Comparison of ENCODE assay signal across 9 mouse cellular contexts in genomic region chr5:114618851-114619250, GRCm38 (mm10). TPM values are rescaled to one million over a fixed set of nuclear protein-coding genes. Genes with fewer than 3 reads are reported as not detected.
DNase-seq lines count a peak whose midpoint lies in the region; ATAC-seq and TF ChIP-seq lines count a peak whose summit lies in the region.
"Had no signal": no experiment of that assay in that cellular context is flagged by ENCODE, and none has a peak within 500 bp of the region (broad histone marks: within the 10 kb centered on the region; RNA-seq: fewer than 3 reads in every experiment).

No protein-coding gene starts in this region.

- 33% methylated on average over 8 of the region's 8 CpGs for WGBS in hindbrain, embryonic 10.5 days
- 25% methylated on average over 8 of the region's 8 CpGs for WGBS in hindbrain, embryonic 16.5 days
- WGBS in limb, embryonic 11.5 days: 34% methylated on average over 8 of the region's 8 CpGs

- H3K27ac ChIP-seq in hindbrain, embryonic 10.5 days: no peak overlapping the region
- no peak overlapping the region for H3K27ac ChIP-seq in hindbrain, embryonic 16.5 days (ENCODE audit: low read depth, low read length)
- no peak overlapping the region for H3K27ac ChIP-seq in limb, embryonic 11.5 days (replicated peaks; ENCODE audit: low read depth, low read length)

- no peak overlapping the region for H3K9ac ChIP-seq in hindbrain, embryonic 16.5 days (ENCODE audit: low read depth, low read length)
- no peak overlapping the region for H3K9ac ChIP-seq in limb, embryonic 11.5 days (ENCODE audit: low read length)

- peaks cover 5% of the 10 kb centered on the region; the same call in 1 of the 2 replicates for H3K4me1 ChIP-seq in hindbrain, embryonic 10.5 days (replicated peaks)
- no peaks in the 10 kb centered on the region for H3K4me1 ChIP-seq in hindbrain, embryonic 16.5 days (ENCODE audit: control insufficient read depth, insufficient read depth, low read depth, low read length)
- peaks cover 24% of the 10 kb centered on the region for H3K4me1 ChIP-seq in G1E (ENCODE audit: insufficient read depth, low read depth, low read length)
- H3K4me1 ChIP-seq in limb, embryonic 11.5 days (ENCODE audit: control insufficient read depth, insufficient read depth, low read length): 0 out of 2 replicates have a peak, but pooled peaks cover 2% of the 10 kb centered on the region

- DNase-seq in hindbrain, embryonic 10.5 days (ENCODE audit: low spot score): peak; percentile 84
- no peak for DNase-seq in G1E (ENCODE audit: low spot score)
- peak; percentile 71 to 75 for DNase-seq in cerebellum, adult 18-20 months
- DNase-seq in heart, postnatal 36 days: peak; percentile 71 to 85
- peak; percentile 91 for DNase-seq in limb, embryonic 11.5 days (ENCODE audit: low spot score)
- DNase-seq in ovary, postnatal 36 days (ENCODE audit: low spot score): peak; percentile 71
- DNase-seq in thymus, postnatal 4 days: peak; percentile 93

- peak; percentile 96 for TF ChIP-seq CTCF in G1E (IDR thresholded peaks at IDR 0.05; ENCODE audit: low read depth, low read length)

- no peak for ATAC-seq in hindbrain, embryonic 16.5 days
- no peak for ATAC-seq in G1E (ENCODE audit: extremely low read depth, insufficient number of reproducible peaks, low FRiP score, poor library complexity, severe bottlenecking)
- ATAC-seq in limb, embryonic 11.5 days (ENCODE audit: insufficient number of reproducible peaks, low FRiP score, low TSS enrichment, low read depth): no peak

- no peaks in the 10 kb centered on the region for H3K9me3 ChIP-seq in hindbrain, embryonic 10.5 days
- H3K9me3 ChIP-seq in hindbrain, embryonic 16.5 days (ENCODE audit: control insufficient read depth, low read length): no peaks in the 10 kb centered on the region
- no peaks in the 10 kb centered on the region for H3K9me3 ChIP-seq in G1E (replicated peaks)
- H3K9me3 ChIP-seq in limb, embryonic 11.5 days (ENCODE audit: control insufficient read depth, low read length): no peaks in the 10 kb centered on the region

- H3K4me2 ChIP-seq in hindbrain, embryonic 16.5 days (ENCODE audit: low read length): no peak overlapping the region
- no peak overlapping the region for H3K4me2 ChIP-seq in limb, embryonic 11.5 days (ENCODE audit: low read depth, severe bottlenecking)

- peaks cover 6% of the 10 kb centered on the region; the same call in 1 of the 2 replicates for H3K36me3 ChIP-seq in hindbrain, embryonic 10.5 days
- H3K36me3 ChIP-seq in hindbrain, embryonic 16.5 days (ENCODE audit: control insufficient read depth, insufficient read depth, low read length): no peaks in the 10 kb centered on the region
- H3K36me3 ChIP-seq in G1E (replicated peaks): no peaks in the 10 kb centered on the region
- H3K36me3 ChIP-seq in limb, embryonic 11.5 days (ENCODE audit: control insufficient read depth, insufficient read depth, low read length): no peaks in the 10 kb centered on the region; the same call in 1 of the 2 replicates

- no peak overlapping the region for H3K4me3 ChIP-seq in hindbrain, embryonic 10.5 days
- no peak overlapping the region for H3K4me3 ChIP-seq in hindbrain, embryonic 16.5 days (ENCODE audit: low read length)
- H3K4me3 ChIP-seq in G1E (ENCODE audit: low read depth, low read length): no peak overlapping the region
- no peak overlapping the region for H3K4me3 ChIP-seq in limb, embryonic 11.5 days (ENCODE audit: low read depth, low read length)
- H3K4me3 ChIP-seq: erythroblast, embryonic 14.5 days had no signal

- intact Hi-C loops in heart, postnatal 36 days (cut with DNase I): loop anchor here (2.0 kb wide), 1 partner anchor 308 kb away; no protein-coding TSS in a partner anchor

- H3K27me3 ChIP-seq in hindbrain, embryonic 10.5 days (ENCODE audit: insufficient read depth, poor library complexity, severe bottlenecking): peaks cover 3% of the 10 kb centered on the region; the same call in 1 of the 2 replicates
- no peaks in the 10 kb centered on the region for H3K27me3 ChIP-seq in hindbrain, embryonic 16.5 days (replicated peaks; ENCODE audit: control insufficient read depth, insufficient read depth, low read length)
- peaks cover 33% of the 10 kb centered on the region for H3K27me3 ChIP-seq in G1E (ENCODE audit: insufficient read depth, low read length)
- no peaks in the 10 kb centered on the region for H3K27me3 ChIP-seq in limb, embryonic 11.5 days (ENCODE audit: control insufficient read depth, insufficient read depth, low read length)

RNA-seq across cellular contexts. Expression of gene Trpv4, which starts 39.4 kb away (rescaled TPM):
- polyA plus RNA-seq in hindbrain, embryonic 10.5 days (2016; fragmentation: Nextera tagmentation; extraction: Ambion mirVana): 0.60 and 0.64 TPM in 2 replicates
- polyA plus RNA-seq in hindbrain, embryonic 16.5 days (2015; fragmentation: Nextera tagmentation; extraction: Ambion mirVana): 2.3 and 3.0 TPM in 2 replicates
- total RNA-seq in G1E (2014; fragmentation: Nextera tagmentation) (not detected in 2 replicates), G1E (2017) (not detected in 2 replicates)
- 0.10 and 0.11 TPM in 2 replicates for polyA plus RNA-seq in G1E (2012)
- total RNA-seq in heart, postnatal 36 days (2021): 1 to 10 TPM; 2.6 to 7.0 TPM
- polyA plus RNA-seq in limb, embryonic 11.5 days (2014; fragmentation: Nextera tagmentation; extraction: Ambion mirVana): 0.53 and 0.55 TPM in 2 replicates

RNA-seq across cellular contexts. Expression of gene Fam222a, which starts 51.0 kb away (rescaled TPM):
- 3.9 and 6.5 TPM in 2 replicates for polyA plus RNA-seq in hindbrain, embryonic 10.5 days (2016; fragmentation: Nextera tagmentation; extraction: Ambion mirVana)
- 4.7 and 4.9 TPM in 2 replicates for polyA plus RNA-seq in hindbrain, embryonic 16.5 days (2015; fragmentation: Nextera tagmentation; extraction: Ambion mirVana)
- 3.2 and 3.8 TPM in 2 replicates for total RNA-seq in G1E (2014; fragmentation: Nextera tagmentation)
- 0.12 and 0.71 TPM in 2 replicates for total RNA-seq in G1E (2017)
- polyA plus RNA-seq in G1E (2012): 6.9 and 7.3 TPM in 2 replicates
- 1 to 10 TPM; 1.6 to 1.9 TPM for total RNA-seq in heart, postnatal 36 days (2021)
- 2.4 and 2.5 TPM in 2 replicates for polyA plus RNA-seq in limb, embryonic 11.5 days (2014; fragmentation: Nextera tagmentation; extraction: Ambion mirVana)
